Mouse (Mus musculus) embryonic facial prominence, embryonic 12.5 days (tissue): Measurements from ENCODE around the gene Nelfcd. TPM values are rescaled to one million over a fixed set of nuclear protein-coding genes. Genes with fewer than 3 reads are reported as not detected.

Source experiments
- polyA plus RNA-seq: library from polyadenylated mRNA; unstranded; fragments of >200 nt; fragmentation: Nextera tagmentation; extraction: Ambion mirVana; gene quantifications from 2 replicates; pipeline ENCODE4 v1.2.1, GENCODE M21; 2016

Nelfcd gene
- polyA plus RNA-seq, 1 experiment from 2014 or later = 177 TPM

Other genes starting within 250 kb of the Nelfcd start
- gene Gnas, start 131.5 kb upstream of the Nelfcd start, polyA plus RNA-seq = 1,926 and 2,042 TPM in 2 replicates
- gene Gm20721, start 69.1 kb upstream of the Nelfcd start, polyA plus RNA-seq = 17.3 and 19.9 TPM in 2 replicates
- 115 and 116 TPM in 2 replicates for gene Ctsz, start 23.2 kb downstream of the Nelfcd start, polyA plus RNA-seq
- 4.0 and 4.4 TPM in 2 replicates for gene Tubb1, start 34.9 kb downstream of the Nelfcd start, polyA plus RNA-seq
- gene Atp5e, start 48.3 kb downstream of the Nelfcd start, polyA plus RNA-seq = 828 TPM in 2 replicates
- gene Prelid3b, start 57.3 kb downstream of the Nelfcd start, polyA plus RNA-seq = 101 and 105 TPM in 2 replicates
- gene Zfp831, start 227.7 kb downstream of the Nelfcd start, polyA plus RNA-seq = not detected in 2 replicates